Mouse (Mus musculus) stomach, embryonic 16.5 days (tissue): Measurements from ENCODE around the gene Far2. TPM values are rescaled to one million over a fixed set of nuclear protein-coding genes. Genes with fewer than 3 reads are reported as not detected.
"Not testable (repeated sequence)": the region's sequence is repeated elsewhere in the genome, so short reads cannot be mapped to it uniquely, and the experiment has no call there.

Experiments used
- ATAC-seq: fragments of 200-750 bp; cut with Nextera tagmentation; 2 replicates; pipeline ENCODE4 v1.8.0; 2017; ENCODE audit warnings: moderate number of reproducible peaks, moderate TSS enrichment; ENCODE audit not compliant: insufficient read depth, low FRiP score
- H3K27ac ChIP-seq: fragments of 300-500 bp; sonication (generic); 2 replicates; pipeline ENCODE4 v1.5.1; 2014; ENCODE audit warnings: low read length
- H3K27me3 ChIP-seq: fragments of 300-500 bp; sonication (generic); 2 replicates; pipeline ENCODE4 v1.6.1; 2014; ENCODE audit warnings: low read length, control low read depth, mixed read lengths; ENCODE audit not compliant: control insufficient read depth, insufficient read depth
- H3K36me3 ChIP-seq: fragments of 300-500 bp; sonication (generic); 2 replicates; pipeline ENCODE4 v1.6.1; 2014; ENCODE audit warnings: low read length; ENCODE audit not compliant: control insufficient read depth, insufficient read depth
- H3K4me1 ChIP-seq: fragments of 300-500 bp; sonication (generic); 2 replicates; pipeline ENCODE4 v1.6.1; 2014; ENCODE audit warnings: low read length, control low read depth, mixed read lengths; ENCODE audit not compliant: control insufficient read depth, insufficient read depth
- H3K4me2 ChIP-seq: fragments of 300-500 bp; sonication (generic); 2 replicates; pipeline ENCODE4 v1.6.1; 2014; ENCODE audit warnings: low read depth, low read length, mixed read lengths
- H3K4me3 ChIP-seq: fragments of 300-500 bp; sonication (generic); replicated peaks from 2 replicates; pipeline ENCODE4 v1.5.1; 2014; ENCODE audit warnings: mild to moderate bottlenecking, low read length
- H3K9ac ChIP-seq: fragments of 300-500 bp; sonication (generic); 2 replicates; pipeline ENCODE4 v1.6.1; 2014; ENCODE audit warnings: low read length
- H3K9me3 ChIP-seq: fragments of 300-500 bp; sonication (generic); replicated peaks from 2 replicates; pipeline ENCODE4 v1.6.1; 2016; ENCODE audit warnings: low read length, control low read depth; ENCODE audit not compliant: control insufficient read depth
- WGBS: fragments of 180-500 bp; shearing (Covaris S2); extraction: QIAGEN DNeasy Blood & Tissue Kit; methylation state at CpG from one replicate; pipeline ENCODE4 v1.1.7; 2014; 5-methylcytosine and 5-hydroxymethylcytosine counted together
- polyA plus RNA-seq: library from polyadenylated mRNA; unstranded; fragments of >200 nt; fragmentation: Nextera tagmentation; extraction: Ambion mirVana; gene quantifications from 2 replicates; pipeline ENCODE4 v1.2.1, GENCODE M21; 2015

The Far2 gene
- polyA plus RNA-seq, 1 experiment from 2014 or later = 4.6 TPM

GRCm38 (mm10) chr6:148135769-148136382 is 88.8 kb downstream of the Far2 start:
- ATAC-seq = no peak
- H3K4me2 ChIP-seq = no peak overlapping the region
- H3K27ac ChIP-seq = no peak overlapping the region
- no peaks in the 10 kb centered on the region for H3K36me3 ChIP-seq
- H3K4me1 ChIP-seq = no peaks in the 10 kb centered on the region
- H3K4me3 ChIP-seq = no peak overlapping the region
- 24% methylated on average over 9 of the region's 9 CpGs for WGBS
- H3K9ac ChIP-seq = no peak overlapping the region
- no peaks in the 10 kb centered on the region for H3K27me3 ChIP-seq
- H3K9me3 ChIP-seq = no peaks in the 10 kb centered on the region

GRCm38 (mm10) chr6:148139288-148139995 is 92.4 kb downstream of the Far2 start:
- H3K36me3 ChIP-seq = no peaks in the 10 kb centered on the region
- H3K4me3 ChIP-seq = no peak overlapping the region
- H3K27ac ChIP-seq = no peak overlapping the region
- H3K27me3 ChIP-seq = no peaks in the 10 kb centered on the region
- no peak for ATAC-seq
- no peak overlapping the region for H3K4me2 ChIP-seq
- H3K4me1 ChIP-seq = no peaks in the 10 kb centered on the region
- 78% methylated on average over 6 of the region's 6 CpGs for WGBS
- no peak overlapping the region for H3K9ac ChIP-seq
- 0 out of 2 replicates have a peak, but pooled peaks cover 3% of the 10 kb centered on the region for H3K9me3 ChIP-seq

GRCm38 (mm10) chr6:148141874-148142273 is 94.8 kb downstream of the Far2 start:
- Histone ChIP-seq H3K27me3 (no peaks in the 10 kb centered on the region), H3K9ac (no peak overlapping the region), H3K9me3 (0 out of 2 replicates have a peak, but pooled peaks cover 3% of the 10 kb centered on the region), H3K27ac (no peak overlapping the region), H3K4me2 (no peak overlapping the region), H3K4me3 (no peak overlapping the region), H3K4me1 (no peaks in the 10 kb centered on the region), H3K36me3 (no peaks in the 10 kb centered on the region)
- ATAC-seq = no peak
- 82% methylated on average over 5 of the region's 5 CpGs for WGBS

- H3K27ac ChIP-seq = no peak overlapping the region
- H3K9ac ChIP-seq = no peak overlapping the region
- H3K27me3 ChIP-seq = no peaks in the 10 kb centered on the region
- no peak overlapping the region for H3K4me2 ChIP-seq
- 81% methylated on average over 1 of the region's 1 CpGs for WGBS
- no peak for ATAC-seq
- no peak overlapping the region for H3K4me3 ChIP-seq
- H3K9me3 ChIP-seq = 0 out of 2 replicates have a peak, but pooled peaks cover 3% of the 10 kb centered on the region
- no peaks in the 10 kb centered on the region for H3K36me3 ChIP-seq
- H3K4me1 ChIP-seq = no peaks in the 10 kb centered on the region
Measured at GRCm38 (mm10) chr6:148142421-148142820, 95.4 kb downstream of the Far2 start.

GRCm38 (mm10) chr6:148152305-148152704 is 105.2 kb downstream of the Far2 start:
- H3K9ac ChIP-seq, H3K4me3 ChIP-seq, H3K4me2 ChIP-seq, H3K36me3 ChIP-seq, H3K27ac ChIP-seq, H3K9me3 ChIP-seq, H3K4me1 ChIP-seq, ATAC-seq, H3K27me3 ChIP-seq: not testable (repeated sequence)
- WGBS = 53% methylated on average over 4 of the region's 4 CpGs

GRCm38 (mm10) chr6:148172904-148173303 is 125.8 kb downstream of the Far2 start:
- no peaks in the 10 kb centered on the region for H3K9me3 ChIP-seq
- H3K36me3 ChIP-seq = no peaks in the 10 kb centered on the region
- H3K4me2 ChIP-seq = no peak overlapping the region
- no peak overlapping the region for H3K4me3 ChIP-seq
- H3K9ac ChIP-seq = no peak overlapping the region
- H3K27ac ChIP-seq = no peak overlapping the region
- no peaks in the 10 kb centered on the region for H3K27me3 ChIP-seq
- WGBS = 59% methylated on average over 3 of the region's 3 CpGs
- H3K4me1 ChIP-seq = no peaks in the 10 kb centered on the region
- ATAC-seq = no peak

GRCm38 (mm10) chr6:148185694-148186093 is 138.6 kb downstream of the Far2 start:
- H3K4me1 ChIP-seq = no peaks in the 10 kb centered on the region
- H3K27me3 ChIP-seq = no peaks in the 10 kb centered on the region
- no peak overlapping the region for H3K4me3 ChIP-seq
- no peak overlapping the region for H3K9ac ChIP-seq
- no peak overlapping the region for H3K4me2 ChIP-seq
- no peak for ATAC-seq
- H3K36me3 ChIP-seq = peaks cover 16% of the 10 kb centered on the region
- H3K9me3 ChIP-seq = no peaks in the 10 kb centered on the region
- no peak overlapping the region for H3K27ac ChIP-seq
- WGBS = 91% methylated on average over 1 of the region's 1 CpGs

GRCm38 (mm10) chr6:148193972-148194701 is 147.1 kb downstream of the Far2 start:
- Histone ChIP-seq H3K36me3 (peaks cover 22% of the 10 kb centered on the region), H3K9ac (no peak overlapping the region), H3K9me3 (no peaks in the 10 kb centered on the region), H3K4me1 (no peaks in the 10 kb centered on the region), H3K4me3 (no peak overlapping the region), H3K27ac (no peak overlapping the region), H3K4me2 (no peak overlapping the region), H3K27me3 (no peaks in the 10 kb centered on the region)
- 83% methylated on average over 6 of the region's 6 CpGs for WGBS
- no peak for ATAC-seq

- ATAC-seq = peak; percentile 81; the same call in 1 of the 2 replicates
- 68% methylated on average over 2 of the region's 2 CpGs for WGBS
- H3K27ac ChIP-seq = peak overlapping the region; percentile 67; the same call in 1 of the 2 replicates
Measured at GRCm38 (mm10) chr6:148199177-148199576, 152.1 kb downstream of the Far2 start.

More at GRCm38 (mm10) chr6:148199177-148199576, 152.1 kb downstream of the Far2 start:
- Histone ChIP-seq H3K4me2 (no peak overlapping the region), H3K9ac (no peak overlapping the region), H3K4me3 (no peak overlapping the region), H3K4me1 (peaks cover 3% of the 10 kb centered on the region; the same call in 1 of the 2 replicates), H3K27me3 (no peaks in the 10 kb centered on the region), H3K9me3 (no peaks in the 10 kb centered on the region), H3K36me3 (peaks cover 18% of the 10 kb centered on the region)
